Mouse (Mus musculus) embryonic stem cell, embryonic (primary cell): Measurements from ENCODE around the gene Milr1.

Experiments used
- CTCF ChIA-PET, 4 experiments: fragments of 300-600 bp in 2 of 4; fragments of 350-600 bp in 2 of 4; sonication (Branson Sonifier 250); formaldehyde crosslinking; loops; one replicate each; lab custom pipeline; 2022; ENCODE audit warnings: inconsistent platforms in 2 of 4; lab: Charles Lee
- POLR2A ChIA-PET, 4 experiments: fragments of 300-600 bp in 2 of 4; fragments of 350-600 bp in 2 of 4; sonication (Branson Sonifier 250); formaldehyde crosslinking; loops; one replicate each; lab custom pipeline; 2022; ENCODE audit warnings: antibody characterized with exemption in 4 of 4, inconsistent platforms in 1 of 4; lab: Charles Lee

Milr1 gene

DNA sequence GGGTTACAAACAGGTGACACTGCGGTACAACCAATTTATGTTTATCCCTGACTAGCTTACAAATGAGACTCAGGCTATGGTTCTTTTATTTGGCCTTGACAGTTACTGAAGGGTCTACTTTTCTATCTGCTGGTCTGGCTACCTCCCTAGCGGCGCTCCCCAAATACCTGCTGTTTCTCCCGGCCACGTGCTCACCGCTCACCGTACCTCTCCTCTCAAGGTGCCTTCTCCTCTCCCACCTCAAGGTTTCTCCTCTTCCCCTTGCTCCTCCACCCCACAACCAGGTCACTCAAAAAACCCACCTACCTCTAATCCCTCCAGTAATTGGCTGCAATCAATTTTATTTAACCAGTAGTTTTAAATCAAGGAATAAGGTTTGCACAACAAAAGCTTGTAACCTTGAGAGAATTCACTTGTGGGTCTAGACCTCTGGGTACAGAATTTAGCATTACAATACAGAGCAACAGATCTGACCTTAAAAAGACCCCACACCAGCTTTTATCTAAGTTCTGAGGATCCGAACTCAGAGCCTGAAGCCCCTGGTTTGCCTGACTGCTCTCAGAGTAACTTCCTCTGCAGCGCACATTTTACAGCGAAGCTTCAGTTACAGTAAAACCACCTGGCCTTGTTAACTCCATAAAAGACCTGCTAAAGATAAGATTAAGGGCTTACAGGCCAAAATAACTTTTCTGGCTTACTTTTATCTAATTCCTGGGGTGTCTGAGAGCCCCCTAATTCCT lies 26.7 kb upstream of the Milr1 start:
- ChIA-PET CTCF (interaction anchor here in 1 of 4 experiments (0.7 kb wide), 2 partner anchors 10 to 18 kb away, joined by 3 to 5 read pairs; no protein-coding TSS in a partner anchor), POLR2A (interaction anchor here (0.5 to 9.6 kb wide), 144 partner anchors 8 to 641 kb away, joined by 3 to 177 read pairs (median 6); partner anchors contain the start of genes Cep95 (in 4 of the 4), Ddx5 (in 4 of the 4), Kpna2 (in 3 of the 4) and Polg2 (in 3 of the 4))

DNA sequence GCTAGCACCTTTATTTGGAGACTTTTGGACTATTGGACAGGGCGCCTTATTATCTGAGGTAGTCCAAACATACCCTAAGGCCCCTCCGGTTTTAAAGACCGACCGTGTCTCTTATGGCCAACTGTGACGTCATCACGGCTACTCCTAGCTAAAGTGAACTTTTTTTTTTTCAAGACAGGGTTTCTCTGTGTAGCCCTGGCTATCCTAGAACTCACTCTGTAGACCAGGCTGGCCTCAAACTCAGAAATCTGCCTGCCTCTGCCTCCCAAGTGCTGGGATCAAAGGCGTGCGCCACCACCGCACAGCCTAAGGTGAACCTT lies 26.1 kb upstream of the Milr1 start:
- CTCF ChIA-PET, result interaction anchor here in 1 of 4 experiments (0.7 kb wide), 1 partner anchor 10 kb away, joined by 3 read pairs; no protein-coding TSS in a partner anchor
- POLR2A ChIA-PET, result interaction anchor here (0.5 to 9.6 kb wide), 113 partner anchors 8 to 641 kb away, joined by 3 to 177 read pairs (median 7); partner anchors contain the start of genes Cep95 (in 3 of the 4), Ddx5 (in 3 of the 4), Kpna2 (in 3 of the 4) and Tex2 (in 3 of the 4)

- ChIA-PET CTCF (interaction anchor here in 3 of 4 experiments (0.5 to 2.8 kb wide), 7 partner anchors 14 to 643 kb away, joined by 3 to 9 read pairs (median 4); no protein-coding TSS in a partner anchor), POLR2A (interaction anchor here in 3 of 4 experiments (0.5 to 9.6 kb wide), 35 partner anchors 9 to 335 kb away, joined by 3 to 177 read pairs (median 4); partner anchors contain the start of genes Cep95 (in 1 of the 3) and Ddx5 (in 1 of the 3))
Observed at GRCm38 (mm10) chr11:106727967-106728366, 23.1 kb upstream of the Milr1 start.

GRCm38 (mm10) chr11:106728402-106729366 lies 22.3 kb upstream of the Milr1 start:
- ChIA-PET POLR2A (interaction anchor here in 3 of 4 experiments (0.6 to 9.6 kb wide), 41 partner anchors 8 to 472 kb away, joined by 3 to 177 read pairs (median 4); partner anchors contain the start of genes Cep95 (in 1 of the 3), Ddx5 (in 1 of the 3) and Polg2 (in 1 of the 3)), CTCF (interaction anchor here (0.5 to 2.8 kb wide), 4 partner anchors 13 to 80 kb away, joined by 3 to 8 read pairs (median 6); no protein-coding TSS in a partner anchor)

DNA sequence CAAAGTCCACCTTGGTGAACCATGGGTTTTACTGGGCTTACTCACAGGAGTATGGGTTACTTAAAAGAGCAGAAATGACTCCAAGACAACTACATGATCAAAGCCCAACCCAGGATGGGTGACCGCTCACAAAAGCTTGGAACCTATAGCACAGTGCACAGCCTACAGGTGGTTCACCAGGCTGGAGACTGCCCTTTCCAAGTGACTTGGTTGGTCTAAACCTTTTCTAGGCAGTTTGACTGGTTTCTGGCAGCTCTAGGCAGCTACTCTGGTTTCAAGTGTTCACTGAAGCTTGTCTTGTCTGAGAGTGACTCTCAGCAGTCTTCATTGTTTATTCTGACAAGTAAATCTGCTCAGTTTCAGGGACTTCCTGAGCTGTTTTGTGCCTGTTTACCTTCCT lies 21.4 kb upstream of the Milr1 start:
- CTCF ChIA-PET, result interaction anchor here in 2 of 4 experiments (0.6 to 2.8 kb wide), 3 partner anchors 13 to 373 kb away, joined by 5 to 7 read pairs (median 6); no protein-coding TSS in a partner anchor

GRCm38 (mm10) chr11:106730714-106731113 lies 20.3 kb upstream of the Milr1 start:
- CTCF ChIA-PET, result interaction anchor here in 2 of 4 experiments (1.1 to 1.5 kb wide), 2 partner anchors 11 to 12 kb away, joined by 3 to 5 read pairs; no protein-coding TSS in a partner anchor
- POLR2A ChIA-PET, result interaction anchor here in 2 of 4 experiments (0.6 to 3.9 kb wide), 7 partner anchors 9 to 230 kb away, joined by 3 to 16 read pairs (median 5); no protein-coding TSS in a partner anchor

More for the DNA sequence above, 21.4 kb upstream of the Milr1 start:
- POLR2A ChIA-PET, result interaction anchor here in 3 of 4 experiments (0.5 to 9.6 kb wide), 23 partner anchors 8 to 473 kb away, joined by 3 to 177 read pairs (median 3); partner anchors contain the start of genes Ern1 (in 1 of the 3) and Polg2 (in 1 of the 3)

GRCm38 (mm10) chr11:106736614-106737013 lies 14.4 kb upstream of the Milr1 start:
- POLR2A ChIA-PET, result interaction anchor here in 3 of 4 experiments (0.8 to 11.4 kb wide), 23 partner anchors 7 to 236 kb away, joined by 3 to 100 read pairs (median 4); partner anchors contain the start of genes Cep95 (in 2 of the 3), Ddx5 (in 2 of the 3) and Polg2 (in 1 of the 3)
- CTCF ChIA-PET, result interaction anchor here in 3 of 4 experiments (0.7 to 2.2 kb wide), 4 partner anchors 57 to 88 kb away, joined by 3 to 7 read pairs (median 4); no protein-coding TSS in a partner anchor

DNA sequence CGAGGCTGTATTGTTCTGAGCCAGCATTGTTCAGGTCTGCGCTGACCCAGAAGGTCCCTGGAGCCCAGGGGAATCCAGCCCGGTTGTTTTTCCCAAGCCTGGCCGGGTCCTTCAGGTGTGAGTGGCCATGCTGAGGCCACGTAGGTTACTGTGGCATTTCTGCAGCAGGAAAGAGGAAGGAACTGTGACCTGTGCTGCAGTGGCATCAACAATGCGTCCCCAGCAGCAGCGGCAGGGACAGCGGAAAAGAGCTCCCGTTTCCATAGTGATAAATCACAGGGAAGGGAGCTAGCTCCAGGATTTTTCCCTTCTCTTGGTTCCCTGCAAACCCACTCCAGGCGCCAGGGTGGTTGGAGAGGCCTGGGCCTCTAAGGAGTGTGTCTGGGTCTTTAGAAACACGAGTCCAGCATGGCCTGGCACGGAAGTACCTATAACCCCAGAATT lies 13.8 kb upstream of the Milr1 start:
- ChIA-PET CTCF (interaction anchor here in 3 of 4 experiments (1.0 to 2.2 kb wide), 5 partner anchors 57 to 89 kb away, joined by 3 to 7 read pairs (median 4); no protein-coding TSS in a partner anchor), POLR2A (interaction anchor here in 3 of 4 experiments (0.6 to 11.4 kb wide), 27 partner anchors 8 to 521 kb away, joined by 3 to 100 read pairs (median 4); partner anchors contain the start of genes Cep95 (in 2 of the 3), Ddx5 (in 2 of the 3), Ccdc47 (in 1 of the 3) and Polg2 (in 1 of the 3))

DNA sequence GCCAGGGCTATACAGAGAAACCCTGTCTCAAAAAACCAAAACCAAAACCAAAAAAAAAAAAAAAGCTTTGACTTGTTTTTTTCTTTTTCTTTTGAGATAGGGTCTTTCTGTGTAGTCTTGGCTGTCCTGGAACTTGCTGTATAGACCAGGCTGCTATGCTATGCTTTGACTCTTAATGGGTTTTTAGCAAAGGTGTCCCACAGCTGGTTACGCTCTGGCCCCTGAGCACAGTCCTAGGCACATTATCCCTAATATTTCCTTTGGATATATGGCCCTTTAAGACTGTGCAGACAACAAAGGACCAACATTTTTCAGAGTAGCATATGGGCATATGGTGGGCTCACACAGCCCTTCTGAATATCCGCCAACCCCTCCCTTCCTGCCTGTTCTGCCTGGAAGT lies 11.9 kb upstream of the Milr1 start:
- ChIA-PET CTCF (interaction anchor here in 1 of 4 experiments (1.5 kb wide), 1 partner anchor 91 kb away, joined by 6 read pairs; no protein-coding TSS in a partner anchor), POLR2A (interaction anchor here in 3 of 4 experiments (0.6 to 11.4 kb wide), 6 partner anchors 10 to 142 kb away, joined by 3 to 100 read pairs (median 8); no protein-coding TSS in a partner anchor)

GRCm38 (mm10) chr11:106740724-106741123 lies 10.3 kb upstream of the Milr1 start:
- CTCF ChIA-PET, result interaction anchor here in 3 of 4 experiments (0.6 to 4.7 kb wide), 8 partner anchors 13 to 322 kb away, joined by 3 to 76 read pairs (median 4); no protein-coding TSS in a partner anchor
- POLR2A ChIA-PET, result interaction anchor here in 3 of 4 experiments (0.7 to 11.4 kb wide), 9 partner anchors 13 to 95 kb away, joined by 3 to 100 read pairs (median 5); no protein-coding TSS in a partner anchor

DNA sequence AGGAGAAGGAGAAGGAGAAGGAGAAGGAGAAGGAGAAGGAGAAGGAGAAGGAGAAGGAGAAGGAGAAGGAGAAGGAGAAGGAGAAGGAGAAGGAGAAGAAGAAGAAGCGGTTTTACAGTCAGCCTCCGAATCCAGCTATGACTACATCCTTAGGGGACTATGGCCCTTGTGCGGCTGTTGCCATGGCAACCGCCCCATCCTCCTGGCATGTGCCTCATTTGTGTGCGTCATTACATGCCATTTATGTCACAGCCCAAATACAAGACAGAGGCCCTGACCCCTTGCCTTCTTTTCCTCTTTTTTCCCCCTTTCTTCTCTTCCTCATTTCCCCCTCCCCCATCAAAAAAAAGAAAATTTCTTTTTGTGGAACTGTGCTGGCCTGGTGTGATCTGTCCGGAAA lies 9.8 kb upstream of the Milr1 start:
- POLR2A ChIA-PET, result interaction anchor here (0.6 to 11.4 kb wide), 25 partner anchors 12 to 241 kb away, joined by 3 to 100 read pairs (median 5); no protein-coding TSS in a partner anchor
- CTCF ChIA-PET, result interaction anchor here (0.5 to 4.7 kb wide), 28 partner anchors 11 to 414 kb away, joined by 3 to 96 read pairs (median 6); no protein-coding TSS in a partner anchor

DNA sequence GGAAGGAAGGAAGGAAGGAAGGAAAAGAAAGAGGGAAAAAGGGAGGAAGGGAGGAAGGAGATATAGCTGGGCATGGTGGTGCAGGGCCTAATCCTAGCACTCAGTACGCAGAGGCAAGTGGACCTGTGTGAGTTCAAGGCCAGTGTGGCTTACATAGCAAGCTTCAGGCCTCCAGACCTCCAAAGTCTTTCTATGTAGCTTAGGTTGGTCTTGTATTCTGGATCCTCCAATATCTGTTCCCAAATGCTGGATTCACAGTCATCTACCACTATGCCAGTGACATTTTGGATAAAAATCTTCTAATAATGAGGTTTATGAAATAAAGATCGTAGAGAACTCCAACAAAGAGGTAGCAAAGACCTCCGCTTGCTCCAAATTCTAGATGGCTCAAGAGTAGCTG lies 9.2 kb upstream of the Milr1 start:
- POLR2A ChIA-PET, result interaction anchor here (0.6 to 11.4 kb wide), 44 partner anchors 10 to 870 kb away, joined by 3 to 100 read pairs (median 5); partner anchors contain the start of gene Tex2 (in 1 of the 4)
- CTCF ChIA-PET, result interaction anchor here (0.5 to 4.7 kb wide), 77 partner anchors 10 to 439 kb away, joined by 3 to 96 read pairs (median 4); partner anchors contain the start of genes Cep95 (in 1 of the 4) and Ddx5 (in 1 of the 4)

GRCm38 (mm10) chr11:106742388-106742841 lies 8.6 kb upstream of the Milr1 start:
- ChIA-PET CTCF (interaction anchor here (0.6 to 4.7 kb wide), 157 partner anchors 9 to 882 kb away, joined by 3 to 96 read pairs (median 4); partner anchors contain the start of genes Cep95 (in 1 of the 4), Ddx5 (in 1 of the 4), Ern1 (in 1 of the 4) and Tex2 (in 1 of the 4)), POLR2A (interaction anchor here (0.5 to 11.4 kb wide), 72 partner anchors 10 to 1394 kb away, joined by 3 to 100 read pairs (median 4); partner anchors contain the start of genes Cep95 (in 1 of the 4), Ddx5 (in 1 of the 4) and Tex2 (in 1 of the 4))

DNA sequence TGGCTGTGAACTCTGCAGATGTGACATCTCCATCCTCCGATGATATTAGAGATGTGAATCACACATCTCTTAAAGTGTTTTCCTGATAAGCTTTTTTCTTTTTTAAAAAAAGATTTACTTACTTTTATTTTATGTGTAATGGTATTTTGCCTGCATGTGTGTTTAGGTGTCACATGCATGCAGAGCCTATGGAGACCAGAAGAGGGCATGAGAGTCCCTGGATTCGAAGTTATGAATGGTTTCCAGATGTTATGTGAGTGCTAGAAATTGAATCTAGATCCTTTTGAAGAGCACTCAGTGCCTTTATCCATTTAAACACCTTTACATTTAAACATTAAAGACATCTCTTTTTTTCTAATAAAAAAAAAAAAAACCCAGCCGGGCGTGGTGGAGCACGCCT lies 6.1 kb upstream of the Milr1 start:
- POLR2A ChIA-PET, result interaction anchor here in 1 of 4 experiments (0.6 to 1.8 kb wide), 4 partner anchors 12 to 69 kb away, joined by 3 to 5 read pairs (median 4); no protein-coding TSS in a partner anchor
- CTCF ChIA-PET, result interaction anchor here in 2 of 4 experiments (0.7 to 1.3 kb wide), 2 partner anchors 81 to 128 kb away, joined by 3 to 4 read pairs; no protein-coding TSS in a partner anchor

DNA sequence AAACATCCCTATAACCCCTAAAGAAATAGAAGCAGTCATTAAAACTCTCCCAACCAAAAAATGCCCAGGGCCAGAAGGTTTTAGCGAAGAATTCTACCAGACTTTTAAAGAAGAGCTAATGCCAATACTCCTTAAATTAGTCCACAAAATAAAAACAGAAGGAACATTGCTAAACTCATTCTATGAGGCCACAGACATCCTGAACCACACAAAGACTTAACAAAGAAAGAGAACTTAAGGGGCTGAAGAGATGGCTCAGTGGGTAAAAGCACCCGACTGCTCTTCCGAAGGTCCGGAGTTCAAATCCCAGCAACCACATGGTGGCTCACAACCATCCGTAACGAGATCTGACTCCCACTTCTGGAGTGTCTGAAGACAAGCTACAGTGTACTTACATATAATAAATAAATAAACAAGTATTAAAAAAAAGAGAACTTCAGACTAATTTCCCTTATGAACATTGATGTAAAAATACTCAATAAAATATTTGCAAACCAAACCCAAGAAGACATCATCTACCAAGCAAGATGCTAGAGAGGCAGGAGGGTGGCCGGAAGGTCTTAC lies 1.4 kb upstream of the Milr1 start:
- CTCF ChIA-PET, result interaction anchor here in 1 of 4 experiments (1.2 kb wide), 1 partner anchor 101 kb away, joined by 4 read pairs; no protein-coding TSS in a partner anchor
- POLR2A ChIA-PET, result interaction anchor here in 3 of 4 experiments (0.6 to 1.0 kb wide), 3 partner anchors 25 to 249 kb away, joined by 3 read pairs; no protein-coding TSS in a partner anchor
